Mouse (Mus musculus) myocyte (in vitro differentiated cells): ENCODE results near the gene Sh3gl2.

ENCODE experiments used
- E2F4 ChIP-seq: IDR thresholded peaks from one replicate; pipeline ENCODE4 v1.6.1; 2011; ENCODE audit warnings: mild to moderate bottlenecking, control low read depth, moderate library complexity; ENCODE audit not compliant: insufficient read depth
- USF1 ChIP-seq: IDR thresholded peaks from one replicate; pipeline ENCODE4 v1.6.1; 2011; ENCODE audit warnings: low read depth, mild to moderate bottlenecking, control low read depth, moderate library complexity

DNA sequence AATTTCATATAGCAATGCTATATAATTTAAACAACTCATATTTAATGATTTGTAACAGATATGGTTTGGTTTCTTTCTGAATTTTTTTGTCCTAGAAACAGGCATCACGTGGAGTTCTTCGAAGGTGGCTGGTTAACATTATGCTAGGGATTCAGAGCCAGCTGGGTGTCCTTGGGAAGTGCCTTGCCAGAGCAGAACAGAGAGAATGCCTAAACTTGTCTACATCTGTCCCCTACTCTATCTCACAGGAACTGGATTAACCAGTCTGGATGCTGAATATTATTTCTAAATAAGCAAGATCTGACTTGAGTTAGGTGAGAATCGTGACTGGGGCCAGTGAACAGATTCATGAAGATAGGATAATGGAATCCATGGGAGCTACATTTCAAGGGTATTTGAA is 157.7 kb downstream of the Sh3gl2 start:
- TF ChIP-seq E2F4 = no peak
- TF ChIP-seq USF1 = no peak
